Mouse (Mus musculus): Measurements from ENCODE around the gene Gpr61.

DNA sequence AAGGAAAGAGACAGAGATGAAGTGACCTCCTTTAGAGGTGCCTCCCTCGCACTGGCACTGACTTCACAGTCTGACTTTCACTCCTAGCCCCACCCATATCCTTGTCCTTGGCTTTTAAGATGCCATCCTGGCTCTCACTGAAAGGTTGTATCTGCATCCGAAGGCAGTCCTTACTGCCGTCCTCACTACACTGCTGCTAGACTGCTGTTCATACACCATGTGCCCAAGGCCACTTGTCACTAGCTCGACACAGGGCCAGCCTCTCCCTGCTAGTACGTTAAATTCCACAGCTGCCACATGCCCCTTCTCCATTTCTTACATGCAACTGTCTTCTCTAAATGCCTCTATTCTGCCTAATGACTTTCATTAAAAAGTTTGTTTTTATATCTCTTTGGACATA lies 43.4 kb downstream of the Gpr61 start:
- no peak for TF ChIP-seq CTCF (IDR thresholded peaks at IDR 0.05; ENCODE audit: low read depth)
- TF ChIP-seq EP300 (IDR thresholded peaks at IDR 0.05; ENCODE audit: low read depth), result no peak
